Mouse (Mus musculus): Measurements from ENCODE around the gene Ypel4. TPM values are rescaled to one million over a fixed set of nuclear protein-coding genes. Genes with fewer than 3 reads are reported as not detected.

The Ypel4 gene
- polyA plus RNA-seq (2012; rRNA removed) = 0.82 and 1.5 TPM in 2 replicates

- no peak for DNase-seq (ENCODE audit: low read depth, low spot score)
- WGBS = 2% methylated on average over 8 of the region's 8 CpGs
Measured at GRCm38 (mm10) chr2:84733579-84734300, at the start of gene Ypel4. Gene Ypel4 (plus strand): TSS chr2:84734058.

- DNase-seq (ENCODE audit: low read depth, low spot score) = no peak
- 82% methylated on average over 2 of the region's 2 CpGs for WGBS
Measured at GRCm38 (mm10) chr2:84688080-84688844, 45.6 kb upstream of the Ypel4 start.

GRCm38 (mm10) chr2:84690050-84690449, 43.8 kb upstream of the Ypel4 start:
- 84% methylated on average over 12 of the region's 12 CpGs for WGBS
- DNase-seq (ENCODE audit: low read depth, low spot score) = no peak

GRCm38 (mm10) chr2:84695007-84695695, 38.7 kb upstream of the Ypel4 start:
- 81% methylated on average over 5 of the region's 5 CpGs for WGBS
- no peak for DNase-seq (ENCODE audit: low read depth, low spot score)

- DNase-seq (ENCODE audit: low read depth, low spot score) = no peak
- 96% methylated on average over 1 of the region's 1 CpGs for WGBS
Measured at GRCm38 (mm10) chr2:84703497-84703896, 30.4 kb upstream of the Ypel4 start.

GRCm38 (mm10) chr2:84704329-84704728, 29.5 kb upstream of the Ypel4 start:
- no peak for DNase-seq (ENCODE audit: low read depth, low spot score)
- WGBS = 52% methylated on average over 5 of the region's 5 CpGs

GRCm38 (mm10) chr2:84705295-84705694, 28.6 kb upstream of the Ypel4 start:
- WGBS = 36% methylated on average over 1 of the region's 1 CpGs
- DNase-seq (ENCODE audit: low read depth, low spot score) = no peak

- DNase-seq (ENCODE audit: low read depth, low spot score) = no peak
- WGBS = 56% methylated on average over 1 of the region's 1 CpGs
Measured at GRCm38 (mm10) chr2:84707523-84707922, 26.3 kb upstream of the Ypel4 start.

GRCm38 (mm10) chr2:84711898-84712297, 22.0 kb upstream of the Ypel4 start:
- DNase-seq (ENCODE audit: low read depth, low spot score) = no peak
- WGBS = 81% methylated on average over 2 of the region's 2 CpGs

GRCm38 (mm10) chr2:84714422-84714810, 19.4 kb upstream of the Ypel4 start:
- no peak for DNase-seq (ENCODE audit: low read depth, low spot score)
- WGBS = under 1% methylated on average over 25 of the region's 26 CpGs

GRCm38 (mm10) chr2:84714811-84715561, 18.9 kb upstream of the Ypel4 start, which contains the start of gene Zdhhc5:
Gene Zdhhc5 (minus strand): TSS chr2:84715180.
- under 1% methylated on average over 106 of the region's 107 CpGs for WGBS
- peak; percentile 83 for DNase-seq (ENCODE audit: low read depth, low spot score)

GRCm38 (mm10) chr2:84715562-84716361, 18.1 kb upstream of the Ypel4 start:
- peak; percentile 93 for DNase-seq (ENCODE audit: low read depth, low spot score)
- WGBS = under 1% methylated on average over 33 of the region's 33 CpGs

GRCm38 (mm10) chr2:84716423-84717355, 17.2 kb upstream of the Ypel4 start:
- WGBS = 12% methylated on average over 9 of the region's 9 CpGs

GRCm38 (mm10) chr2:84717357-84717756, 16.5 kb upstream of the Ypel4 start:
- WGBS = 91% methylated on average over 4 of the region's 4 CpGs

More at GRCm38 (mm10) chr2:84716423-84717355, 17.2 kb upstream of the Ypel4 start:
- no peak for DNase-seq (ENCODE audit: low read depth, low spot score)

GRCm38 (mm10) chr2:84720718-84721117, 13.1 kb upstream of the Ypel4 start:
- 93% methylated on average over 2 of the region's 2 CpGs for WGBS
- no peak for DNase-seq (ENCODE audit: low read depth, low spot score)

More at GRCm38 (mm10) chr2:84717357-84717756, 16.5 kb upstream of the Ypel4 start:
- DNase-seq (ENCODE audit: low read depth, low spot score) = no peak

GRCm38 (mm10) chr2:84721182-84721581, 12.7 kb upstream of the Ypel4 start:
- 88% methylated on average over 3 of the region's 3 CpGs for WGBS

GRCm38 (mm10) chr2:84723856-84724255, 10.0 kb upstream of the Ypel4 start:
- WGBS = 90% methylated on average over 14 of the region's 14 CpGs
- DNase-seq (ENCODE audit: low read depth, low spot score) = no peak

More at GRCm38 (mm10) chr2:84721182-84721581, 12.7 kb upstream of the Ypel4 start:
- DNase-seq (ENCODE audit: low read depth, low spot score) = no peak

GRCm38 (mm10) chr2:84725770-84726169, 8.1 kb upstream of the Ypel4 start:
- WGBS = 90% methylated on average over 10 of the region's 10 CpGs
- DNase-seq (ENCODE audit: low read depth, low spot score) = no peak
